Mouse (Mus musculus) intestine, embryonic 16.5 days (tissue): ENCODE results near the gene 1700092M07Rik. TPM values are rescaled to one million over a fixed set of nuclear protein-coding genes. Genes with fewer than 3 reads are reported as not detected.
A peak's percentile ranks its signal among the peaks of the same experiment; 100 is the strongest.

Source experiments
- ATAC-seq: fragments of 200-750 bp; cut with Nextera tagmentation; 2 replicates; pipeline ENCODE4 v1.8.0; 2017; ENCODE audit warnings: moderate TSS enrichment, moderate library complexity
- H3K27ac ChIP-seq: fragments of 300-500 bp; sonication (generic); 2 replicates; pipeline ENCODE4 v1.5.1; 2014; ENCODE audit warnings: mild to moderate bottlenecking, low read length
- H3K27me3 ChIP-seq: fragments of 300-500 bp; sonication (generic); replicated peaks from 2 replicates; pipeline ENCODE4 v1.6.1; 2014; ENCODE audit warnings: low read length, control low read depth, mixed read lengths; ENCODE audit not compliant: control insufficient read depth, insufficient read depth
- H3K36me3 ChIP-seq: fragments of 300-500 bp; sonication (generic); 2 replicates; pipeline ENCODE4 v1.6.1; 2014; ENCODE audit warnings: low read length, control low read depth; ENCODE audit not compliant: control insufficient read depth, insufficient read depth
- H3K4me1 ChIP-seq: fragments of 300-500 bp; sonication (generic); 2 replicates; pipeline ENCODE4 v1.6.1; 2014; ENCODE audit warnings: low read length, control low read depth, mixed read lengths; ENCODE audit not compliant: control insufficient read depth, insufficient read depth
- H3K4me2 ChIP-seq: fragments of 300-500 bp; sonication (generic); 2 replicates; pipeline ENCODE4 v1.6.1; 2014; ENCODE audit warnings: low read depth, low read length, control low read depth
- H3K4me3 ChIP-seq: fragments of 300-500 bp; sonication (generic); 2 replicates; pipeline ENCODE4 v1.5.1; 2014; ENCODE audit warnings: mild to moderate bottlenecking, low read length
- H3K9ac ChIP-seq: fragments of 300-500 bp; sonication (generic); 2 replicates; pipeline ENCODE4 v1.6.1; 2014; ENCODE audit warnings: low read depth, low read length
- H3K9me3 ChIP-seq: fragments of 300-500 bp; sonication (generic); 2 replicates; pipeline ENCODE4 v1.6.1; 2016; ENCODE audit warnings: low read length, control low read depth; ENCODE audit not compliant: control insufficient read depth
- WGBS: fragments of 180-500 bp; shearing (Covaris S2); extraction: QIAGEN DNeasy Blood & Tissue Kit; methylation state at CpG from one replicate; pipeline ENCODE4 v1.1.7; 2014; 5-methylcytosine and 5-hydroxymethylcytosine counted together
- microRNA-seq: library from miRNA; unstranded; fragments of <30 nt; microRNA quantifications from one replicate; pipeline ENCODE4, GENCODE M21; 2016
- polyA plus RNA-seq: library from polyadenylated mRNA; unstranded; fragments of >200 nt; fragmentation: Nextera tagmentation; extraction: Ambion mirVana; gene quantifications from 2 replicates; pipeline ENCODE4 v1.2.1, GENCODE M21; 2015

1700092M07Rik gene
- polyA plus RNA-seq, 1 experiment from 2014 or later, result 1.6 TPM

DNA sequence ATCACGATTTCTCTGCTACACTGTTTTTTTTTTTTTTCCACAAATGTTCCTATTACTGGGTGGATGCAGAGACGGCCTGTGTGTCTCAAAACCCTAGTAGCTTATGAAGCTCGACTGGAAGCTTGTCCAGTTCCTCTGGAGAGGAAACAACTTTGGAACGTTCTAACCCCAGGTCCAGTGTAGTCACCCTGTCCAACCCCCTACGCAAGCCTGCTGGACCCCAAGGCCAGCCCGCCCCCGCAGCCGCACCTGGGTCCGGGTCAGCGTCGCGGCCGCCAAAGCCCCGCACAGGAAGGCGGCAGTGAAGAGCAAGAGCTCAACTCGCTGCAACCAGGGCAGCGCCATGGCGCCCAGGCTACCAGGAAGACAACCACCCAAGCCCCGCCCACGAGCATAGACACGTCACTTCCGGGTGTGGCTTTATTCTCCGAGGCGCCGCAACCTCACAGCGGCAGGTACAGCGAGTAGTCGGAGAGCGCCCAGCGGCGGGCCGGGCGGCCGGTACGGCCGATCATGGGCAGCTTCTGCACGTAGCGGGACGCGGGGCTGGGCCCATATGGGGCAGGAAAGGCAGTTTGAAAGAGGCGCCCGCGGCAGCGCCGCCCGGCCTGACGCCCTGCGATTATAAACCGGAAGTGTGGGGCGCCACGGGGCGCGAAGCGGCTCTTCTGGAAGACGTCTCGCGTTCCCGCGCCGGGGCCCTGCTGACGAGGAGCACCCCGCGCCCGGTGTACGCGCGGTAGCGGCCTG lies 33.7 kb downstream of the 1700092M07Rik start, which contains the start of gene Tmem179b:
Gene Tmem179b, minus strand, starts transcription at position 382 of the 750 bp plus-strand sequence.
- Histone ChIP-seq H3K36me3 (0 out of 2 replicates have a peak, but pooled peaks cover 5% of the 10 kb centered on the region), H3K27me3 (no peaks in the 10 kb centered on the region), H3K9me3 (no peaks in the 10 kb centered on the region), H3K9ac (peak within 1 kb of the TSS; percentile 97), H3K4me3 (peak within 1 kb of the TSS; percentile 89), H3K4me1 (peaks cover 21% of the 10 kb centered on the region), H3K27ac (peak within 1 kb of the TSS; percentile 100), H3K4me2 (peak within 1 kb of the TSS; percentile 95)
- WGBS, result under 1% methylated on average over 68 of the region's 68 CpGs
- peak; percentile 93 for ATAC-seq

DNA sequence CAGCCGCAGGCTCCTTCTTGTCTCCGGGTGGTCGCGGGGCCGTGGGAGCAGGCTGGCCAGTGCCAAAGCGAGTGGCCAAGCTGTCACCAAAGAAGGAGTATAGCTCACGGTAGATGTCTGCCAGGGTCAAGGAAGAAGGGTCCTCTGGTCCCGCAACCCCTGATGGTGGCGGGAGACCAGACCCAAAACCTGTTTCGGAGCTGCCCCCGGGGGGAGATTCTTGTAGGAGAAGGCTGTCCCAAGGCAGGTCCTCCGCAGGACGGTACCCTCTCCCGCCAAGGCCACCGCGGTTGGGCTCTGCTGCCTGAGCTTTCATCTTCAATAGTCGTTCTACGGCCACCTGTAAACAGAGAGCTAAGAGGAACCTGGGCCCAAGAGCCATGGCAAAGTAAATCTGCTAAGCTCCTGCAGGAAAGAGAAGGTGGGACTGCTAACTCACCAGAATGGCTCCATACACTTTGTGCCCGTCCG lies 34.5 kb downstream of the 1700092M07Rik start:
- Histone ChIP-seq H3K9ac (peak overlapping the region; percentile 97), H3K27ac (peak overlapping the region; percentile 100), H3K27me3 (no peaks in the 10 kb centered on the region), H3K9me3 (no peaks in the 10 kb centered on the region), H3K4me1 (peaks cover 21% of the 10 kb centered on the region), H3K36me3 (0 out of 2 replicates have a peak, but pooled peaks cover 3% of the 10 kb centered on the region), H3K4me3 (peak overlapping the region; percentile 89), H3K4me2 (peak overlapping the region; percentile 95)
- WGBS, result 4% methylated on average over 20 of the region's 20 CpGs
- peak; percentile 21 for ATAC-seq

DNA sequence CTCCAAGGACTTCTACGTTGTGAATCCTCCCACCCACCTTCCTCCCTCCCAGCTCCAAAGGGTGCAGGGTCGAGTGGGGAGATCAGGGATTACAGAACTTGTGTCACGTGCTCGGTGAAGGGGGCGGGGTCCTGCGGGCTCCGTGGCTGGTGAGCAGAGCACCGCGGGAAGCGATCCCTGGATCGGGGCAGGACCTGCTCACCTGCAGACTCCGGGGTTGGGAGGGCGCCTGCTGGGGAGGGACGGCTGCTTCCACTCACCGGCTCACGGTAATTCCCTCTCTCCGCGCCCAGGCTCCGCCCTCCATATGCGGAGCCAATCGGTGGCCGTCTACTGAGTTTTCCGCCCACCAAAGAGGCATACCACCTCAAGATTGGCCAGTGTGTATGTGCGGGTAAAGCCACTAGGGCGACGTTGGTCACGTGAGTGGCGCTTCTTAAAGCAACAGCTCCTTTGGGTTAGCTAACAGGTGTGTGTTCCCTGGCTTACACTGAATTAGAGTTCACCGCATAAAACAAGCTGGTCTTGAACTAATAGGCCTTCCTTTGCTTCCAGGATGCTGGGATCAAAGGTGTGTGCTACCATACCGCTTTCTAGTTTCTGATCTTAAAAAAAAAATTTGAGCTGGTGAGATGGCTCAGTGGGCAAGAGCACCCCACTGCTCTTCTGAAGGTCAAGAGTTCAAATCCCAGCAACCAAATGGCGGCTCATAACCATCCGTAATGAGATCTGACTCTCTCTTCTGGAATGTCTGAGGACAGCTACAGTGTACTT lies 45.7 kb downstream of the 1700092M07Rik start, which contains the start of gene Taf6l:
Gene Taf6l, minus strand, starts transcription at position 410 of the 774 bp plus-strand sequence.
- Histone ChIP-seq H3K27me3 (no peaks in the 10 kb centered on the region), H3K27ac (peak within 1 kb of the TSS; percentile 87), H3K9me3 (no peaks in the 10 kb centered on the region), H3K4me1 (peaks cover 3% of the 10 kb centered on the region; the same call in 1 of the 2 replicates), H3K36me3 (peaks cover 11% of the 10 kb centered on the region; the same call in 1 of the 2 replicates), H3K4me2 (peak within 1 kb of the TSS; percentile 66), H3K9ac (peak within 1 kb of the TSS; percentile 80), H3K4me3 (peak within 1 kb of the TSS; percentile 77)
- under 1% methylated on average over 32 of the region's 32 CpGs for WGBS
- ATAC-seq, result peak; percentile 99

DNA sequence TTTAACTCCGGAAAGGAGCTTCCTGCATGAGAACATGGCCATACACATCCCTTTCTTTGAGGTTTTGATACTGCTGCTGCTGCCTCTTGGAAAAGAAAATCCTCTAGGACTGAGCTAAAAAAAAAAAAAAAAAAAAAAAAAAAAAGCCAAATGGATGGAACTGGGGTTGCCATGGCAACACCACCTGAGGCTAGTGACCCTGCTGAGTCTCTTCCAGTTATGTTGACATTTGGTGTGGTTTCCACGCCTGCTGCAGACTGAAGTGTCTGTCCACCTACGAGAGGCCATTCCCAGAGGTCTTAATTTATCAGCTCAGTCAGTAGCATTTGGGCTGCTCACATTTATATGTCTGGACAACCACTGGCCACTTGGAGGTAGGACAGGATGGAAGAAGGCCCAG lies 48.0 kb downstream of the 1700092M07Rik start:
- Histone ChIP-seq H3K27ac (no peak overlapping the region), H3K4me2 (no peak overlapping the region), H3K4me1 (peaks cover 3% of the 10 kb centered on the region; the same call in 1 of the 2 replicates), H3K36me3 (peaks cover 9% of the 10 kb centered on the region), H3K9ac (no peak overlapping the region), H3K27me3 (no peaks in the 10 kb centered on the region), H3K4me3 (no peak overlapping the region), H3K9me3 (no peaks in the 10 kb centered on the region)
- ATAC-seq, result no peak
- 23% methylated on average over 3 of the region's 3 CpGs for WGBS

DNA sequence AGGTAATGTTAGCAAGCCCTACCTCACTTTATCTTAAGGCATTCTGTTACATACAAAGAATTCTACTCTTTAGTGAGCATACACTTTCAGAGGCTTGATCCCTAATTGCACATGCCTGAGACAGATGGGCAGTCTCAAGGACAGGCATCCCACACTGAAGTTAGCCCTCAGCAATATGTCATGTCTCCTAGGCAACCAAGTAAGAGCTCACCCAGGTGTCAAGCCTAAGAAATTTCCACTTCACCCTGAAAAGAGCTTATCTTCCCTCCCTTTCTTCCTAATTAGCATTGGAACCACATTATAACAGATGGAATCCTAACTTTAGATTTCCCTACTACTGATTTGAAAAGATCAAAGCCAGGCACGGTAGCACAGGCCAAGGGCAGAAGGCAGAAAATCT lies 48.7 kb downstream of the 1700092M07Rik start:
- Histone ChIP-seq H3K9ac (no peak overlapping the region), H3K27me3 (no peaks in the 10 kb centered on the region), H3K36me3 (peaks cover 15% of the 10 kb centered on the region), H3K4me3 (no peak overlapping the region), H3K4me1 (peaks cover 3% of the 10 kb centered on the region; the same call in 1 of the 2 replicates), H3K4me2 (no peak overlapping the region), H3K27ac (no peak overlapping the region), H3K9me3 (no peaks in the 10 kb centered on the region)
- 69% methylated on average over 1 of the region's 1 CpGs for WGBS
- no peak for ATAC-seq

DNA sequence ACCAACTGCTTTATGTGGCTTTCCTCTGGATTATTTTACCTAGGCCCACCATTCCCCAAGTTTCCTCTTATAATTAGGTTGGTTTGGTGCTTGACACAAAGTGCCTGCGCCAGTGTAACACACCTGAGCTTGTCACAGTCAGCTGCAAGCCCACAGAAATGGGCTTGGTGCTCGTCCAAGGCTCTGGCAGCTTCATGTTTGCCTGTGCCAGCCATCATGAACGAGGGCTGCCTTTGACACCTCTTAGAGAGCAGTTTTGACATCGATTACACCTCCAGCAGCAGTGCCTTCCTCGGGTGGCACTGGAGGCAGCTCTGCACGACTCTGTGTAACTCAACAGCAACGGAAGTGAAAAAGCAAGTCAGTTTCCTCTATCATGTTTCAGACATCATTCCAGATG lies 49.7 kb downstream of the 1700092M07Rik start:
- WGBS, result 82% methylated on average over 7 of the region's 7 CpGs
- Histone ChIP-seq H3K9ac (no peak overlapping the region), H3K36me3 (peaks cover 15% of the 10 kb centered on the region), H3K9me3 (no peaks in the 10 kb centered on the region), H3K4me2 (no peak overlapping the region), H3K4me3 (no peak overlapping the region), H3K27me3 (no peaks in the 10 kb centered on the region), H3K27ac (no peak overlapping the region), H3K4me1 (peaks cover 3% of the 10 kb centered on the region; the same call in 1 of the 2 replicates)
- ATAC-seq, result no peak

Small RNA genes within 50 kb of the gene (microRNA-seq; reads per million reads assigned to microRNA genes)
- gene Mir6992, result not detected

Other genes starting within 250 kb of the 1700092M07Rik start
- gene Slc22a8, start 149.5 kb upstream of the 1700092M07Rik start, polyA plus RNA-seq, result 0.04 and 0.05 TPM in 2 replicates
- not detected in 2 replicates for gene Slc22a6, start 122.7 kb upstream of the 1700092M07Rik start, polyA plus RNA-seq
- gene Chrm1, start 76.9 kb upstream of the 1700092M07Rik start, polyA plus RNA-seq, result 1.2 TPM in 2 replicates
- 211 and 225 TPM in 2 replicates for gene Slc3a2, start 17.3 kb upstream of the 1700092M07Rik start, polyA plus RNA-seq
- 78.1 and 88.7 TPM in 2 replicates for gene Wdr74, start 4.9 kb upstream of the 1700092M07Rik start, polyA plus RNA-seq
- gene Stx5a, start 695 bp downstream of the 1700092M07Rik start, polyA plus RNA-seq, result 120 and 124 TPM in 2 replicates
- 133 and 137 TPM in 2 replicates for gene Nxf1, start 16.4 kb downstream of the 1700092M07Rik start, polyA plus RNA-seq
- 161 and 164 TPM in 2 replicates for gene Tmem223, start 30.3 kb downstream of the 1700092M07Rik start, polyA plus RNA-seq
- 110 and 120 TPM in 2 replicates for gene Tmem179b, start 33.7 kb downstream of the 1700092M07Rik start, polyA plus RNA-seq
- 24.0 and 25.0 TPM in 2 replicates for gene Taf6l, start 45.7 kb downstream of the 1700092M07Rik start, polyA plus RNA-seq
- 130 and 138 TPM in 2 replicates for gene Polr2g, start 57.9 kb downstream of the 1700092M07Rik start, polyA plus RNA-seq
- 3.6 and 4.1 TPM in 2 replicates for gene Zbtb3, start 61.8 kb downstream of the 1700092M07Rik start, polyA plus RNA-seq
- gene Ttc9c, start 78.6 kb downstream of the 1700092M07Rik start, polyA plus RNA-seq, result 36.0 and 44.0 TPM in 2 replicates
- gene Hnrnpul2, start 79.3 kb downstream of the 1700092M07Rik start, polyA plus RNA-seq, result 3.7 and 4.3 TPM in 2 replicates
- not detected in 2 replicates for gene AC129217.1, start 89.1 kb downstream of the 1700092M07Rik start, polyA plus RNA-seq
- 48.5 and 49.7 TPM in 2 replicates for gene Bscl2, start 96.7 kb downstream of the 1700092M07Rik start, polyA plus RNA-seq
- gene Gng3, start 98.5 kb downstream of the 1700092M07Rik start, polyA plus RNA-seq, result 13.3 and 14.3 TPM in 2 replicates
- gene Lrrn4cl, start 110.0 kb downstream of the 1700092M07Rik start, polyA plus RNA-seq, result 1.6 and 1.7 TPM in 2 replicates
- gene Ubxn1, start 130.8 kb downstream of the 1700092M07Rik start, polyA plus RNA-seq, result 158 and 170 TPM in 2 replicates
- gene Uqcc3, start 140.2 kb downstream of the 1700092M07Rik start, polyA plus RNA-seq, result 60.7 and 61.2 TPM in 2 replicates
- 60.7 and 74.8 TPM in 2 replicates for gene Lbhd1, start 143.0 kb downstream of the 1700092M07Rik start, polyA plus RNA-seq
- not detected in 2 replicates for gene Gm49403, start 143.2 kb downstream of the 1700092M07Rik start, polyA plus RNA-seq
- 79.5 and 89.2 TPM in 2 replicates for gene 1810009A15Rik, start 148.1 kb downstream of the 1700092M07Rik start, polyA plus RNA-seq
- not detected in 2 replicates for gene Gm49416, start 148.2 kb downstream of the 1700092M07Rik start, polyA plus RNA-seq
- 39.2 and 40.9 TPM in 2 replicates for gene Ints5, start 152.3 kb downstream of the 1700092M07Rik start, polyA plus RNA-seq
- 95.7 and 100 TPM in 2 replicates for gene Ganab, start 157.4 kb downstream of the 1700092M07Rik start, polyA plus RNA-seq
- 44.0 and 45.4 TPM in 2 replicates for gene B3gat3, start 179.7 kb downstream of the 1700092M07Rik start, polyA plus RNA-seq
- 3.1 and 3.3 TPM in 2 replicates for gene Rom1, start 188.6 kb downstream of the 1700092M07Rik start, polyA plus RNA-seq
- gene Eml3, start 188.8 kb downstream of the 1700092M07Rik start, polyA plus RNA-seq, result 22.6 and 23.5 TPM in 2 replicates
- gene Mta2, start 201.2 kb downstream of the 1700092M07Rik start, polyA plus RNA-seq, result 119 and 130 TPM in 2 replicates
- gene Tut1, start 213.1 kb downstream of the 1700092M07Rik start, polyA plus RNA-seq, result 30.1 and 31.7 TPM in 2 replicates
- 392 and 445 TPM in 2 replicates for gene Eef1g, start 226.3 kb downstream of the 1700092M07Rik start, polyA plus RNA-seq
- 16.5 and 20.8 TPM in 2 replicates for gene Ahnak, start 248.6 kb downstream of the 1700092M07Rik start, polyA plus RNA-seq